Mouse (Mus musculus) left cerebral cortex, postnatal 25 days (tissue): ENCODE measurements around the gene Ankrd33. TPM values are rescaled to one million over a fixed set of nuclear protein-coding genes. Genes with fewer than 3 reads are reported as not detected.

Experiments
- DNase-seq, 2 experiments: peaks; one replicate each; pipeline ENCODE4 v3.0.0; 2022; ENCODE audit warnings: low spot score in 2 of 2, mixed read lengths in 1 of 2
- intact Hi-C: fragments of 180-260 bp; cut with DNase I; formaldehyde crosslinking; loops from one replicate; pipeline ENCODE4 v1.15.1; 2025
- total RNA-seq, 2 experiments: library from RNA; stranded (reverse); gene quantifications; 2 replicates each; pipeline ENCODE4 v1.2.3; 2021

The Ankrd33 gene
- total RNA-seq, 2 experiments from 2014 or later = not detected

GRCm38 (mm10) chr15:101121411-101122289, 6.1 kb downstream of the Ankrd33 start:
- no peak for DNase-seq
- intact Hi-C loops = no loop called here

- DNase-seq = no peak
- intact Hi-C loops = no loop called here
Measured at GRCm38 (mm10) chr15:101122290-101122589, 6.7 kb downstream of the Ankrd33 start.

GRCm38 (mm10) chr15:101123202-101123601, 7.6 kb downstream of the Ankrd33 start:
- intact Hi-C loops = no loop called here
- no peak for DNase-seq

GRCm38 (mm10) chr15:101125561-101125960, 10.0 kb downstream of the Ankrd33 start:
- DNase-seq = no peak
- intact Hi-C loops = no loop called here

GRCm38 (mm10) chr15:101126876-101127544, 11.5 kb downstream of the Ankrd33 start:
- intact Hi-C loops = no loop called here
- DNase-seq = no peak

- intact Hi-C loops = no loop called here
- no peak for DNase-seq
Measured at GRCm38 (mm10) chr15:101128181-101129089, 12.9 kb downstream of the Ankrd33 start, which contains the start of gene Acvrl1. Acvrl1 (plus strand) TSS chr15:101128522.

GRCm38 (mm10) chr15:101129412-101129811, 13.9 kb downstream of the Ankrd33 start:
- intact Hi-C loops = no loop called here
- DNase-seq = no peak

- DNase-seq = no peak
- intact Hi-C loops = no loop called here
Measured at GRCm38 (mm10) chr15:101131498-101131897, 15.9 kb downstream of the Ankrd33 start.

- DNase-seq = no peak
- intact Hi-C loops = no loop called here
Measured at GRCm38 (mm10) chr15:101132041-101132440, 16.5 kb downstream of the Ankrd33 start.

- no peak for DNase-seq
- intact Hi-C loops = no loop called here
Measured at GRCm38 (mm10) chr15:101132761-101133160, 17.2 kb downstream of the Ankrd33 start.

GRCm38 (mm10) chr15:101133993-101134704, 18.6 kb downstream of the Ankrd33 start:
- DNase-seq = no peak
- intact Hi-C loops = no loop called here

- intact Hi-C loops = no loop called here
- DNase-seq = no peak
Measured at GRCm38 (mm10) chr15:101135405-101135804, 19.9 kb downstream of the Ankrd33 start.

- intact Hi-C loops = no loop called here
- no peak for DNase-seq
Measured at GRCm38 (mm10) chr15:101137455-101137854, 21.9 kb downstream of the Ankrd33 start.

GRCm38 (mm10) chr15:101138675-101139074, 23.1 kb downstream of the Ankrd33 start:
- DNase-seq = no peak
- intact Hi-C loops = no loop called here

- intact Hi-C loops = no loop called here
- no peak for DNase-seq
Measured at GRCm38 (mm10) chr15:101139885-101140284, 24.3 kb downstream of the Ankrd33 start.

GRCm38 (mm10) chr15:101140587-101140986, 25.0 kb downstream of the Ankrd33 start:
- intact Hi-C loops = no loop called here
- DNase-seq = no peak

- intact Hi-C loops = no loop called here
- DNase-seq = no peak
Measured at GRCm38 (mm10) chr15:101141061-101141541, 25.5 kb downstream of the Ankrd33 start.

- intact Hi-C loops = no loop called here
- DNase-seq = no peak
Measured at GRCm38 (mm10) chr15:101142672-101143071, 27.1 kb downstream of the Ankrd33 start.

GRCm38 (mm10) chr15:101143494-101143893, 27.9 kb downstream of the Ankrd33 start:
- DNase-seq = peak; percentile 34 to 68

More at GRCm38 (mm10) chr15:101143494-101143893, 27.9 kb downstream of the Ankrd33 start:
- intact Hi-C loops = no loop called here
